Mouse (Mus musculus) embryonic stem cell, embryonic (primary cell): ENCODE results near the gene B020011L13Rik.
"Not testable (repeated sequence)": the region's sequence is repeated elsewhere in the genome, so short reads cannot be mapped to it uniquely, and the experiment has no call there.

ENCODE experiments used
- CTCF ChIA-PET, 4 experiments: fragments of 300-600 bp in 2 of 4; fragments of 350-600 bp in 2 of 4; sonication (Branson Sonifier 250); formaldehyde crosslinking; loops; one replicate each; lab custom pipeline; 2022; ENCODE audit warnings: inconsistent platforms in 2 of 4; lab: Charles Lee
- POLR2A ChIA-PET, 4 experiments: fragments of 300-600 bp in 2 of 4; fragments of 350-600 bp in 2 of 4; sonication (Branson Sonifier 250); formaldehyde crosslinking; loops; one replicate each; lab custom pipeline; 2022; ENCODE audit warnings: antibody characterized with exemption in 4 of 4, inconsistent platforms in 1 of 4; lab: Charles Lee

The B020011L13Rik gene

GRCm38 (mm10) chr1:117780833-117781232, at the start of gene B020011L13Rik:
Gene B020011L13Rik, plus strand, starts transcription at chr1:117781133.
- POLR2A ChIA-PET, CTCF ChIA-PET: not testable (repeated sequence)

GRCm38 (mm10) chr1:117816271-117816670, 35.3 kb downstream of the B020011L13Rik start:
- CTCF ChIA-PET, POLR2A ChIA-PET: not testable (repeated sequence)

GRCm38 (mm10) chr1:117829781-117830180, 48.8 kb downstream of the B020011L13Rik start, which contains the start of gene Gm28360:
Gene Gm28360, plus strand, starts transcription at chr1:117830081.
- POLR2A ChIA-PET, CTCF ChIA-PET: not testable (repeated sequence)

GRCm38 (mm10) chr1:117851718-117852117, 70.8 kb downstream of the B020011L13Rik start:
- CTCF ChIA-PET, POLR2A ChIA-PET: not testable (repeated sequence)
